Mouse (Mus musculus): ENCODE measurements at regions not wholly inside any gene's neighbourhood (a gene's known extent, or its start where the extent isn't known, plus 50 kb on each side); places are given as distances from the start of the nearest gene placed in this dataset.

DNA sequence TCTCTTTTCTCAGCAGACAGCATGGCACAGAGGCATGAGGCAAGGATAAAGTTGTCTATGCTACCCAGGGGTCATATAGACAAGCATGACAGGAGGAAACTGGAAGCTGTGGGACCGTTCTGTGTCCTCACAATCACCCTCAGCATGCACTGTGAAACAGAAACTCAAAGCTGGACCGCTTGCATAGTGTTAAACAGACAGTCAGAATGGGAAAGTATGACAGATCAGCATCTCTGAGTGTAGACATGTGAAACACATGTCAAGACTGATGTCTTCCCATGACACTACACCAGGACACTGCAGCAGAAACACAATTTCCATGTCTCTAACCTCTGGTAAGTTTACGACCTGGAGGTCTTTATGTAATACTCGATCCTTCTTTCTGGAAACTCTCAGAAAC lies 330.9 kb upstream of the Intu start:
- no peak for TF ChIP-seq CTCF (IDR thresholded peaks at IDR 0.05; ENCODE audit: control insufficient read depth, insufficient read depth, insufficient replicate concordance, low read depth, low read length)
- no peak for TF ChIP-seq POLR2A (IDR thresholded peaks at IDR 0.05; ENCODE audit: control insufficient read depth, low read depth, low read length)
- Histone ChIP-seq H3K4me1 (ENCODE audit: control insufficient read depth, insufficient read depth, low read length) (no peaks in the 10 kb centered on the region), H3K27ac (ENCODE audit: control insufficient read depth, insufficient read depth, low read depth, low read length) (no peak overlapping the region), H3K36me3 (ENCODE audit: control insufficient read depth, insufficient read depth, low read length) (no peaks in the 10 kb centered on the region), H3K27me3 (ENCODE audit: control insufficient read depth, insufficient read depth, low read length) (no peaks in the 10 kb centered on the region), H3K4me3 (ENCODE audit: control insufficient read depth, low read depth, low read length) (no peak overlapping the region)

DNA sequence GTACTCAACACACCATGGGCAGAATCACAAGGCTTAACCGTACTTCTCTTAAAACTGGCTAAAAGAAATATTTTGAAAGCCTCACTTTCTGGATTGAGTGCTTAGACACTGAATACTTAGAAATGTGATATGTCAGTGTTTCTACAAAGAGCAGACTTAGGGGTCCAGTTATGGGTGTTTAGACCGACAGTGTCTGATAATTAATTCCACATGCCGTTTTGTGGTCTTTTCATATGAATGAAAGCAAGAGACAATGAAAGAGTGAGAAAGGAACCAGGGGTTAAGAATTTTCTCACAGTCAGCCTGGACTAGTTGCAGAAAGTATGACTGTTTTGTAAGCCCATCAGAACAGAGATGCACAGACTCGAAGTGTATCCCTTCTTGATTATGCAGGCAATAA lies 324.8 kb upstream of the Intu start:
- Histone ChIP-seq H3K4me1 (ENCODE audit: control insufficient read depth, insufficient read depth, low read length) (no peaks in the 10 kb centered on the region), H3K27me3 (ENCODE audit: control insufficient read depth, insufficient read depth, low read length) (no peaks in the 10 kb centered on the region), H3K27ac (ENCODE audit: control insufficient read depth, insufficient read depth, low read depth, low read length) (no peak overlapping the region), H3K4me3 (ENCODE audit: control insufficient read depth, low read depth, low read length) (no peak overlapping the region), H3K36me3 (ENCODE audit: control insufficient read depth, insufficient read depth, low read length) (no peaks in the 10 kb centered on the region)
- no peak for TF ChIP-seq CTCF (IDR thresholded peaks at IDR 0.05; ENCODE audit: control insufficient read depth, insufficient read depth, insufficient replicate concordance, low read depth, low read length)

DNA sequence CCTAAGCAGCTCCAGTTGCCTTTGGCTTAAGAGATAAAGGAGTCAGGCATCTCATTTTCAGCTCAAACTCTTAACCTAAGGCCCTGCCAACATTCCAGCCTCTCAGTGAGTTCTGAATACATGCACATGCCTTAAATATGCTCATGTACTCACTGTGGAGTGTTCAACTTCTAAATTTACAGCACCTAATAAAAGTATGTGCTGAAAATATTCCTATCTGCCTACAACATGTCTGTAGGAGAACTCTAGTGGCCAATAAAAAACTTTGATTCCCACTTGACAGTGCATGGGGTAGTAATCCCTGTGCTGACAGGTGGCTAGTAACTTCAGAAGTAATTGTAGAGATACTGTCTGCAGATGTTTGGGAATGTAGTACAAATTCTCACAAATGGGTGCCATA lies 319.3 kb upstream of the Intu start:
- TF ChIP-seq POLR2A (IDR thresholded peaks at IDR 0.05; ENCODE audit: control insufficient read depth, low read depth, low read length) (no peak), CTCF (IDR thresholded peaks at IDR 0.05; ENCODE audit: control insufficient read depth, insufficient read depth, insufficient replicate concordance, low read depth, low read length) (no peak)
- Histone ChIP-seq H3K4me3 (ENCODE audit: control insufficient read depth, low read depth, low read length) (no peak overlapping the region), H3K27me3 (ENCODE audit: control insufficient read depth, insufficient read depth, low read length) (no peaks in the 10 kb centered on the region), H3K4me1 (ENCODE audit: control insufficient read depth, insufficient read depth, low read length) (no peaks in the 10 kb centered on the region), H3K27ac (ENCODE audit: control insufficient read depth, insufficient read depth, low read depth, low read length) (no peak overlapping the region), H3K36me3 (ENCODE audit: control insufficient read depth, insufficient read depth, low read length) (no peaks in the 10 kb centered on the region)

DNA sequence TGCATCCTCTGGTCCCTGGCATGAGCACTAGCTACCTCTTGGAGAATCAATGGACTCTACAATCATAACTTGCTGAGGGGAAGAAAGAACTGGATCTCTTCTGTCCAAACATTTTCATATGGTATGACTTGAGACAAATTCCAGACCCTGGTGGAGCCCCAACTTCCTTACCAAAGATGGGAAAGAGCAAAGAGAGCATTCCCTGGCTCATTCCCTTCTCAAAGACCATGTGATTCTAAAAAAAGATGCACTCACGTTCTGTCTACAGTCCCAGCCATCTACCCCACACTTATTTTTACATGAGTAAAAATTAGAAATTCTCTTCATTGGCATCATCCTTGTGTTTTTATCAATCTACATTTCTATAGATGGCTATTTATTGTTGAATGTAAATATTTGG lies 304.3 kb upstream of the Intu start:
- TF ChIP-seq POLR2A (IDR thresholded peaks at IDR 0.05; ENCODE audit: control insufficient read depth, low read depth, low read length) (no peak), CTCF (IDR thresholded peaks at IDR 0.05; ENCODE audit: control insufficient read depth, insufficient read depth, insufficient replicate concordance, low read depth, low read length) (no peak)
- Histone ChIP-seq H3K36me3 (ENCODE audit: control insufficient read depth, insufficient read depth, low read length) (no peaks in the 10 kb centered on the region), H3K27ac (ENCODE audit: control insufficient read depth, insufficient read depth, low read depth, low read length) (no peak overlapping the region)

DNA sequence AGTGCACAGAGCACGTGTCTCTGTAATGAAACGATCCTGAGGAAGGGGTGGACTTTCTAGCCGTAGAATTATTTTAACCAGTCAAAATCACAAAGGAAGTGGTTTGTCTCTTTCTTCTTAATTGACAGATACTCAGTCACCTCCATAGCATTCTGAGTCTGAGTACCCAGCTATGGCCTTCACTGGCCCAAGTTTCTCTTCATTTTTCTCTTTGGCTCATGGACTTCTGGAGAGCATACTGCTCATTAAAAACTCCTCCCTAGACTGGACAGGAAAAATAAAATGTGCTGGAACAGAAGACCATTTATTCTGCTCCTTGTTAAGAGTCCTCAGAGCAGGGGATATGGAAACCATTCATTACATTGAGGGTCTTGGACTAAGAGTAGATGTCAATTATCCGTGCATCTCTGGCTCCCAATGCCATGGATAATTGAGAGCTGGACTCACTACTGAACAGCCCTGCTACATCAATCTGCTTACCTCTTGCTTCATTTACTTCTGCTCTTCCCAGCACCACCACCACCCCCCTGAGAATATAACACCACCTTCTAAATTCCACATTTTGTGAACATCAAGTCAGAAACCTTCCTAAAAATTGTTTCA lies 287.5 kb upstream of the Intu start:
- no peak for TF ChIP-seq CTCF (IDR thresholded peaks at IDR 0.05; ENCODE audit: control insufficient read depth, insufficient read depth, insufficient replicate concordance, low read depth, low read length)
- no peak for TF ChIP-seq POLR2A (IDR thresholded peaks at IDR 0.05; ENCODE audit: control insufficient read depth, low read depth, low read length)
- Histone ChIP-seq H3K27me3 (ENCODE audit: control insufficient read depth, insufficient read depth, low read length) (no peaks in the 10 kb centered on the region), H3K36me3 (ENCODE audit: control insufficient read depth, insufficient read depth, low read length) (no peaks in the 10 kb centered on the region), H3K4me1 (ENCODE audit: control insufficient read depth, insufficient read depth, low read length) (no peaks in the 10 kb centered on the region), H3K4me3 (ENCODE audit: control insufficient read depth, low read depth, low read length) (no peak overlapping the region), H3K27ac (ENCODE audit: control insufficient read depth, insufficient read depth, low read depth, low read length) (no peak overlapping the region)

More for the DNA sequence above, 304.3 kb upstream of the Intu start:
- Histone ChIP-seq H3K4me3 (ENCODE audit: control insufficient read depth, low read depth, low read length) (no peak overlapping the region), H3K27me3 (ENCODE audit: control insufficient read depth, insufficient read depth, low read length) (no peaks in the 10 kb centered on the region), H3K4me1 (ENCODE audit: control insufficient read depth, insufficient read depth, low read length) (no peaks in the 10 kb centered on the region)

DNA sequence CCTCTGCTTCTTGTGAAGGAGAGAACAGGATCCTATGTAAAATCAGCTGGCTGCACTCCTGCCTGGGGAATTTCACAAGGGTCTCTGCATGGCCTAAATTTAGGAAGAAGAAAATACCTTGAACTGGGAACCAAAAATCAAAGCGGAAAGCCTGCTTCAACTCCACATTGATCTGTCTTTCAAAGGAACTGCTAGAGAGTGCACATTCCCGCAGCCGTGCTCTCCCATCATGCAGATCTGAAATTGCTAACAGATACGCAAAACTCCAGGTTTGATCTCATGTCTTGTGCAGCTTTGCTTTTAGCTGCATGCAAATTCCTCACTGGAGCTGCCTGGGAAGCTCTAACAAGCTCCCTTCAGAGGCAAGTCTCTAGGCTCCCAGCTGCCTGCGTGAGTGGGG lies 276.7 kb upstream of the Intu start:
- Histone ChIP-seq H3K36me3 (ENCODE audit: control insufficient read depth, insufficient read depth, low read length) (no peaks in the 10 kb centered on the region), H3K27me3 (ENCODE audit: control insufficient read depth, insufficient read depth, low read length) (no peaks in the 10 kb centered on the region), H3K4me3 (ENCODE audit: control insufficient read depth, low read depth, low read length) (no peak overlapping the region), H3K27ac (ENCODE audit: control insufficient read depth, insufficient read depth, low read depth, low read length) (no peak overlapping the region), H3K4me1 (ENCODE audit: control insufficient read depth, insufficient read depth, low read length) (no peaks in the 10 kb centered on the region)
- TF ChIP-seq CTCF (IDR thresholded peaks at IDR 0.05; ENCODE audit: control insufficient read depth, insufficient read depth, insufficient replicate concordance, low read depth, low read length): no peak
- TF ChIP-seq POLR2A (IDR thresholded peaks at IDR 0.05; ENCODE audit: control insufficient read depth, low read depth, low read length): no peak

DNA sequence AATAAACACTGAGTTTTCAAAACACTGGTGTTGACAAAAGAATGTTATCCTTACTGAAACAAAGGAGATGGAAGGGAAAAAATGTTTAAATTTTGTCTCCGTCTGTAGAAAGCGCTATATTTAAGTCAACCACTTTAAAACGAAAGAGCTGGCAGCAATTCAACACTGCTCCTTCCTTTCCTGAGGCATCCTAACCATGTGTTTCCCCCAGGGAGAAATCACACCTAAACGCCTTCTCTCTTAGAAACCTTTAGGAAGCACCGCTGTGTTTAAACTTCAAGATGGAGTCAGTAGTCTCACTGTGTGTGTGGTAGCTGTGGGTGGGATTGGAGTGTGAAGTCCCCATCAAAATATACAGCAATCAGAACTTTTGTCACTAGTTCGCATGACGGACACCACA lies 268.6 kb upstream of the Intu start:
- H3K36me3 ChIP-seq (ENCODE audit: control insufficient read depth, insufficient read depth, low read length): no peaks in the 10 kb centered on the region
- TF ChIP-seq CTCF (IDR thresholded peaks at IDR 0.05; ENCODE audit: control insufficient read depth, insufficient read depth, insufficient replicate concordance, low read depth, low read length) (no peak), POLR2A (IDR thresholded peaks at IDR 0.05; ENCODE audit: control insufficient read depth, low read depth, low read length) (no peak)
- no peaks in the 10 kb centered on the region for H3K27me3 ChIP-seq (ENCODE audit: control insufficient read depth, insufficient read depth, low read length)
- H3K4me3 ChIP-seq (ENCODE audit: control insufficient read depth, low read depth, low read length): no peak overlapping the region
- H3K27ac ChIP-seq (ENCODE audit: control insufficient read depth, insufficient read depth, low read depth, low read length): no peak overlapping the region
- no peaks in the 10 kb centered on the region for H3K4me1 ChIP-seq (ENCODE audit: control insufficient read depth, insufficient read depth, low read length)

DNA sequence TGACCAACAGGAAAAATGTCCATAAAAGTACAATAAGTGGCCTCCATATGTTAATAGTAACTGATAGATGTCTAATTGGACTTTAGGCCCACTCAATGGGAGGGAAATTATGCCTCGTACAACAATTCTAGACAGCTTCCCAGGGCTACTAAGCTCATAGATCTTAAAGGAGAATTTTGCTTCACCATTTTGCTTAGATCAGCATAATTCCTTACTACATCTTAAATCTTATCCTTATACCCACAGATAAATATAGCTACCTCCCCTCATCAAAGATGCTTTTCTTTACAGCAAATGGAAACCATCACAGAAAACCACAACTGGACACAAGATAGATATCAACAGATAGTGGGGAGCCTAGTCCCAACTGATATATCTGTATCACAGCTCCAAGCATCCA lies 263.6 kb upstream of the Intu start:
- Histone ChIP-seq H3K27me3 (ENCODE audit: control insufficient read depth, insufficient read depth, low read length) (no peaks in the 10 kb centered on the region), H3K36me3 (ENCODE audit: control insufficient read depth, insufficient read depth, low read length) (no peaks in the 10 kb centered on the region), H3K4me3 (ENCODE audit: control insufficient read depth, low read depth, low read length) (no peak overlapping the region), H3K27ac (ENCODE audit: control insufficient read depth, insufficient read depth, low read depth, low read length) (no peak overlapping the region), H3K4me1 (ENCODE audit: control insufficient read depth, insufficient read depth, low read length) (no peaks in the 10 kb centered on the region)
- TF ChIP-seq POLR2A (IDR thresholded peaks at IDR 0.05; ENCODE audit: control insufficient read depth, low read depth, low read length): no peak
- no peak for TF ChIP-seq CTCF (IDR thresholded peaks at IDR 0.05; ENCODE audit: control insufficient read depth, insufficient read depth, insufficient replicate concordance, low read depth, low read length)

Measured in testis, adult 2 months (tissue).